In genomic region chr4:145280966-145281365, GRCm38 (mm10) we compare ENCODE assay signal across 8 mouse cellular contexts. TPM values are rescaled to one million over a fixed set of nuclear protein-coding genes. Genes with fewer than 3 reads are reported as not detected.
A peak's percentile ranks its signal among the peaks of the same experiment; 100 is the strongest.
DNase-seq lines count a peak whose midpoint lies in the region.
"Had no signal": no experiment of that assay in that cellular context is flagged by ENCODE, and none has a peak within 500 bp of the region (broad histone marks: within the 10 kb centered on the region; RNA-seq: fewer than 3 reads in every experiment).

No protein-coding gene starts in this region.

- peak; percentile 71 for DNase-seq in ovary, adult 18-20 months (ENCODE audit: low spot score)
- no peak for DNase-seq in ovary, postnatal 14 days (ENCODE audit: low spot score)
- DNase-seq in gastrocnemius, postnatal 25 days = peak; percentile 67
- DNase-seq in liver = peak; percentile 15
- peak; percentile 71 for DNase-seq in lung, postnatal 36 days
- no peak for DNase-seq in spleen, postnatal 14 days (ENCODE audit: low spot score in 2 of 2)
- DNase-seq in frontal cortex, postnatal 10 days (ENCODE audit: low spot score in 2 of 2) = no peak
- DNase-seq: right cerebral cortex, adult 18-20 months had no signal

RNA-seq across cellular contexts. Expression of gene Tnfrsf8, which starts 34.0 kb away (rescaled TPM):
- total RNA-seq in gastrocnemius, postnatal 25 days (2021) = under 1 TPM in 1 of 2 experiments, not detected in 1; 0.08 TPM

RNA-seq across cellular contexts. Expression of gene Tnfrsf1b, which starts 34.3 kb away (rescaled TPM):
- 1 to 10 TPM; 2.2 to 3.7 TPM for total RNA-seq in gastrocnemius, postnatal 25 days (2021)

Comparison
In these comparisons a context has a peak if more than half of its experiments do, and no peak if none do; other contexts are left out.
1. DNase-seq: peak in ovary, adult 18-20 months (single experiment), gastrocnemius, postnatal 25 days (single experiment), liver (single experiment) and lung, postnatal 36 days (single experiment); none in ovary, postnatal 14 days (single experiment), spleen, postnatal 14 days (0 of 2) and frontal cortex, postnatal 10 days (0 of 2).